In the genomic region with DNA sequence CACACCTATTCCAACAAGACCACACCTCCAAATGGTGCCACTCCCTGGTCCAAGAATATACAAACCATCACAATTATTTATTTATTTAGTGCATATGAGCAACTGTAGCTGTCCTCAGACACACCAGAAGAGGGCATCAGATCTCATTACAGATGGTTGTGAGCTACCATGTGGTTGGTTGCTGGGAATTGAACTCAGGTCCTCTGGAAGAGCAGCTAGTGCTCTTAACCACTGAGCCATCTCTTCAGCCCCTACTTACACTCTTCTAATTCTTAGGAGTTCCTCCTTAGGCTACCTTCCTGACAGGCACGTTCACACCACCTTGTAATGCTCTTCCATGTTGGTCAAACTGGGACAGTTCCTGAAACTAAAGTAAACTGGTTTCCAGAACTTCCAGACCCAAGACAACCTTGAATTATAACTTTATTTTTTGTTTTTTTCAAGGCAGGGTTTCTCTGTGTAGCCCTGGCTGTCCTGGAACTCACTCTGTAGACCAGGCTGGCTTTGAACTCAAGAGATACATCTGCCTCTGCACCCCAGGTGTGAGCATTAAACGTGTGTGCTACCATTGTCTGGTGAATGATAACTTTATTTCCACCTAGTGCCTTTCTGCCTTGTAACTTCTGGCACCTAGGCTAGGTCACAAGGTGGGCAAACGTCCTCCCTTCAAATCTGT, we compare ENCODE assay signal across 3 mouse cellular contexts.
DNase-seq lines count a peak whose midpoint lies in the region.

No protein-coding gene starts in this region.

- peak; percentile 92 for DNase-seq in 3T3-L1 (ENCODE audit: low read depth, low spot score)
- peak; percentile 94 for DNase-seq in adipocyte (ENCODE audit: low spot score)
- DNase-seq in heart, adult 11 months = peak; percentile 17

Comparison
In these comparisons a context has a peak if more than half of its experiments do, and no peak if none do; other contexts are left out.
1. DNase-seq: peak in every context shown above with its lines; median percentile 94 in adipocyte; 92 in 3T3-L1; 17 in heart, adult 11 months.